In genomic region chr3:70422016-70422415, GRCm38 (mm10) we compare ENCODE assay signal across 23 mouse cellular contexts.
DNase-seq lines count a peak whose midpoint lies in the region; TF ChIP-seq lines count a peak whose summit lies in the region.
"Had no signal": no experiment of that assay in that cellular context is flagged by ENCODE, and none has a peak within 500 bp of the region (broad histone marks: within the 10 kb centered on the region; RNA-seq: fewer than 3 reads in every experiment).

No protein-coding gene starts in this region.

- TF ChIP-seq CTCF in left cerebral cortex, adult 2 months (IDR thresholded peaks at IDR 0.05): no peak

- no peak overlapping the region for H3K4me3 ChIP-seq in left cerebral cortex, adult 2 months
- H3K4me3 ChIP-seq: forebrain, embryonic 10.5 days; forebrain, embryonic 13.5 days; heart, adult 2 months; heart, embryonic 10.5 days; heart, embryonic 13.5 days had no signal

- peak overlapping the region; percentile 20 for H3K27ac ChIP-seq in left cerebral cortex, adult 2 months
- H3K27ac ChIP-seq: forebrain, embryonic 10.5 days; forebrain, embryonic 13.5 days; heart, adult 2 months; heart, embryonic 10.5 days; heart, embryonic 13.5 days; hindbrain, embryonic 14.5 days had no signal

- DNase-seq in frontal cortex, postnatal 36 days (ENCODE audit: low spot score in 2 of 2): peak; percentile 9 to 50
- DNase-seq in frontal cortex, postnatal 14 days (ENCODE audit: low spot score in 2 of 2): no peak
- DNase-seq in right cerebral cortex, adult 18-20 months: peak; percentile 32
- no peak for DNase-seq in right cerebral cortex, postnatal 14 days
- DNase-seq in left cerebral cortex, adult 2 months (ENCODE audit: extremely low spot score in 1 of 2, low spot score in 2 of 2): no peak
- DNase-seq in left cerebral cortex, postnatal 25 days (ENCODE audit: low spot score in 2 of 2): peak; percentile 14 to 81
- DNase-seq in spleen, postnatal 10 days (ENCODE audit: low spot score in 2 of 2): no peak
- no peak for DNase-seq in lung, postnatal 4 days
- DNase-seq: adrenal gland, adult 2 months; adrenal gland, postnatal 14 days; cerebellum, adult 11-12 months; cerebellum, adult 9-10 months; cerebellum, postnatal 14 days; gastrocnemius, postnatal 10 days; gastrocnemius, postnatal 36 days; heart, adult 2 months; heart, postnatal 14 days; heart, postnatal 4 days had no signal

- intact Hi-C loops in left cerebral cortex, adult 2 months (cut with DNase I): loop anchor here (5.0 to 10.0 kb wide), 3 partner anchors 110 to 220 kb away; no protein-coding TSS in a partner anchor
- intact Hi-C loops in left cerebral cortex, postnatal 25 days (cut with DNase I): loop anchor here (1.0 to 10.0 kb wide), 3 partner anchors 120 to 317 kb away; no protein-coding TSS in a partner anchor

Comparison
In these comparisons a context has a peak if more than half of its experiments do, and no peak if none do; other contexts are left out.
1. DNase-seq: peak in frontal cortex, postnatal 36 days (2 of 2), right cerebral cortex, adult 18-20 months (single experiment) and left cerebral cortex, postnatal 25 days (2 of 2); none in frontal cortex, postnatal 14 days (0 of 2), right cerebral cortex, postnatal 14 days (single experiment), left cerebral cortex, adult 2 months (0 of 2), spleen, postnatal 10 days (0 of 2) and lung, postnatal 4 days (0 of 2).